Mouse (Mus musculus) lung, adult 2 months (tissue): ENCODE results near the gene Hsf4. TPM values are rescaled to one million over a fixed set of nuclear protein-coding genes. Genes with fewer than 3 reads are reported as not detected.
A peak's percentile ranks its signal among the peaks of the same experiment; 100 is the strongest.
"Not testable (repeated sequence)": the region's sequence is repeated elsewhere in the genome, so short reads cannot be mapped to it uniquely, and the experiment has no call there.

Source experiments
- DNase-seq: peaks from one replicate; pipeline ENCODE4 v3.0.0; 2022
- H3K4me1 ChIP-seq: fragments of 200-500 bp; 2 replicates; pipeline ENCODE4 v1.6.1; 2011; ENCODE audit warnings: low read length; ENCODE audit not compliant: control insufficient read depth, insufficient read depth
- H3K4me3 ChIP-seq: fragments of 200-500 bp; replicated peaks from 2 replicates; pipeline ENCODE3; 2011; ENCODE audit warnings: low read depth, mild to moderate bottlenecking, control low read depth, low read length; ENCODE audit errors: extremely low read depth
- CTCF ChIP-seq: fragments of 200-500 bp; IDR thresholded peaks from 2 replicates; pipeline ENCODE4 v1.5.1; 2011; ENCODE audit warnings: mild to moderate bottlenecking, low read length, control low read depth; ENCODE audit not compliant: insufficient read depth
- POLR2A ChIP-seq: fragments of 200-500 bp; IDR thresholded peaks from 2 replicates; pipeline ENCODE4 v1.6.1; 2011; ENCODE audit warnings: low read depth, mild to moderate bottlenecking, control low read depth, low read length, borderline replicate concordance; ENCODE audit errors: extremely low read depth
- WGBS: fragments of 180-500 bp; shearing (Covaris S2); methylation state at CpG from one replicate; pipeline ENCODE4 v1.1.7; 2018; 5-methylcytosine and 5-hydroxymethylcytosine counted together
- polyA plus RNA-seq: library from polyadenylated mRNA; depleted of rRNA; stranded (reverse); fragments of >200 nt; gene quantifications from 2 replicates; pipeline ENCODE4 v1.2.3, GENCODE M21; 2012

The Hsf4 gene
- polyA plus RNA-seq, 1 experiment, result 20.3 TPM

DNA sequence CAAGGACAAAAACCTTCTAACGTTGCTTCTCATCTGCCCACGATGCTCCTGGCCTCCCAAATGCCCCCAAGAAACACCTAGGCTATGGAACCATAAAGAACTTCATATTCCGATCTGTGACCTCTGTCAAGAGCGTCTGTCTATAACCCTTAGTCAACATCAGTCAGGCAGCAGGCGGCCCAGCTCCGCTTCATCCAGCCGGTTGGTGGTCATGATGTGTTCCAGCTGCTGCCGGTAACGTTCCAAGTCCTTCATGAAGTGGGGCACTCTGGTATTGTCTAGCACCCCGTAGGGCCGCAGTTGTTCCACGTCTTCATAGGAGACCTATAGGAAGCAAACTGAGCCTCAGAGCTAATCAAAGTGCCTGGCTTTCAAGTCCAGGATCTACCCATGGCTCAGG, 12.2 kb downstream of the Hsf4 start:
- H3K4me1 ChIP-seq, result peaks cover 4% of the 10 kb centered on the region; the same call in 1 of the 2 replicates
- DNase-seq, result no peak
- no peak overlapping the region for H3K4me3 ChIP-seq
- WGBS, result 80% methylated on average over 12 of the region's 12 CpGs
- TF ChIP-seq POLR2A (no peak), CTCF (no peak)

DNA sequence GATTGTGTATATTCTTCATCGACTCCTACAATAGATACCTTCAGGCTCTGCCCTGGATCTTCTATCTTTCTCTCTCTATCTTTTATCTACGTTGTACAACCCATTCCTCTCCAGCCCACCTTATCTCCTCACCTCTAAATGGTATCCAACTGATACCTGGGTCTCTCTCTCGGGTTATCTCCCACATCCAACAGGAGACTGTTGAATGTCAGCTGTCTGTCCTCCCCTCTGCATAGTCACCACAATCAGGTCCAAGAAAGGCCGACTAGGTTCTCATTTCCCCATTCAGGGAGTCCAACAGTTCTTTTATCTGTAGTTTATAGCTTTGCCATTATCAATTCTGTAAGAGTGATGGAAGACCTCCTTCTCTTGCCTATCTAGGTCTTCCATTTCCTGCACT, 12.6 kb downstream of the Hsf4 start:
- no peak for DNase-seq
- WGBS, result 79% methylated on average over 4 of the region's 4 CpGs
- H3K4me3 ChIP-seq, result no peak overlapping the region
- peaks cover 4% of the 10 kb centered on the region; the same call in 1 of the 2 replicates for H3K4me1 ChIP-seq
- no peak for TF ChIP-seq CTCF

DNA sequence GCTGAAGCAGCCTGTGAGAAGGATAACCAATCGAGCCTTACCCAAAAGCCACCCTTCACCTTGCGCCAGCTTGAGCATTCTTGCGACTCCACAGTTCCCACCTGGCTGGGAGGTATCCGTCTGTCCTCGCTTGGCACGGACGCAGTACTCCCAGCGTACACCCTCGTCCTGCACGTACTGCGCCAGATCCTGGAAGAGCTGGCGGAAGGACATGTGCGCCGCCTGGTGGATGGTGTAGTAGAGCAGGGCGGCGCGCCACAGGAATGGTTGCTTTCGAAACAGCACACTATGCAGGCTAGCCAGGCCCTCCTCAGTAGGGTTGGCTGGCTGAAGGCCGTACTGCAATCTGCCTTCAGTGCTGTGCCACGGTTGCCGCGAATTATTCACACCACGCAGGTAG, 13.5 kb downstream of the Hsf4 start:
- H3K4me3 ChIP-seq, result peak overlapping the region; percentile 18
- H3K4me1 ChIP-seq, result peaks cover 4% of the 10 kb centered on the region; the same call in 1 of the 2 replicates
- DNase-seq, result peak; percentile 64
- 44% methylated on average over 23 of the region's 23 CpGs for WGBS
- TF ChIP-seq CTCF (peak; percentile 75), POLR2A (no peak)

DNA sequence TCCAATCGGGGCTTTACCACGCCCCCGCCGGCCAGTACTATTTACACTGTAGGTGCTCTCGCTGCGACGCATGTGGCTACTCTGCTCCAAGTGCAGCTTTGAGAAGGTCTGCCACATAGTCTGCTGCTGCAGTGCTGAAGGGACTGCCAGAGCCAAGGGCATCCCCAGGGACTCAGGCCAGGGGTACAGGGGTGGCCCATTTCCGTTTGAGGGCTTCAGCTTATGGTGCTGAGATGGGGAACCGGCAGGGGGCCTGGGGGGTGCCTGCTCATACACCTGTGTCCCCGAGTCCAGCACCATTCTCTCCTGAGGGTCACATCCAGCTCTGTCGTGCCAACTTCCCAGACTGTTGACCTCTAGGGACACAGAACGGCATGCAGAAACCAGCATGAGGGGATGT, 15.9 kb downstream of the Hsf4 start:
- Histone ChIP-seq H3K4me3 (no peak overlapping the region), H3K4me1 (peaks cover 12% of the 10 kb centered on the region)
- TF ChIP-seq CTCF (no peak), POLR2A (no peak)
- WGBS, result 69% methylated on average over 12 of the region's 12 CpGs
- DNase-seq, result no peak

DNA sequence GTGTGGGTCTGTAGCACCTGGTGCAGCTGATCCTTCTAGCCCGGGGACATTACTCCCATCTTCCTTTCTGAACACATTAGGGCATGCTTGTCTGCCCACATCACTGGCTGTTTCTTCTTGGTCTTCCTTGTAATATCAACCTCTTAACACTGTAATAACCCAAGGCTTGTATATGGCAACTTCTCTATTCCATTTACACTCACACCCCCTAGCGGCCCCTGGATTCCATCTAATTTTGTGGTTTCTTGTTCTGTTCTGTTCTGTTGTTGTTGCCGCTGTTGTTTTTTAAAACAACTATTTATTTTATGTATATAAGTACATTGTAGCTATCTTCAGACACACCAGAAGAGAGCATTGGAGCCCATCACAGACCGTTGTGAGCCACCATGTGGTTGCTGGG, 17.3 kb downstream of the Hsf4 start:
- DNase-seq, result no peak
- Histone ChIP-seq H3K4me3 (no peak overlapping the region), H3K4me1 (peaks cover 15% of the 10 kb centered on the region)
- WGBS, result 90% methylated on average over 4 of the region's 4 CpGs
- TF ChIP-seq POLR2A (no peak), CTCF (no peak)

DNA sequence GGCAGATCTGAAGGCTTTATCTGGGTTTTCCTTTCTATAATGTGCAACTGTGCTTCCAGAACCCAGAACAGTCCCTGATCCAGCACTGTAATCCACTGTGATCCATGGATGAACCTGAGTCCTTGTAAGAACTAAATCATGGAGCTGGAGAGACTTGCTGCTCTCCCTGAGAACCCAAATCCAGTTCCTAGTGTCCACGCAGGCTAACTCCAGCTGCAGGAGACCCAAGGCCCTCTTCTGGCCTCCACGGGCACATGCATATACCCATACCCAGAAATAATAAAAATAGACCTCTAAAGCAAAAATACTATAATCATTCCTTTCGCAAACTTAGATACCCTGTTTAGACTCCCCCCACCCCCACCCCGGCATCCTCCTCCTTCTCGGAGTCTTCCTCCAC, 18.6 kb downstream of the Hsf4 start:
- TF ChIP-seq POLR2A (no peak), CTCF (no peak)
- Histone ChIP-seq H3K4me1 (peaks cover 11% of the 10 kb centered on the region), H3K4me3 (no peak overlapping the region)
- DNase-seq, result no peak
- WGBS, result 84% methylated on average over 5 of the region's 5 CpGs

DNA sequence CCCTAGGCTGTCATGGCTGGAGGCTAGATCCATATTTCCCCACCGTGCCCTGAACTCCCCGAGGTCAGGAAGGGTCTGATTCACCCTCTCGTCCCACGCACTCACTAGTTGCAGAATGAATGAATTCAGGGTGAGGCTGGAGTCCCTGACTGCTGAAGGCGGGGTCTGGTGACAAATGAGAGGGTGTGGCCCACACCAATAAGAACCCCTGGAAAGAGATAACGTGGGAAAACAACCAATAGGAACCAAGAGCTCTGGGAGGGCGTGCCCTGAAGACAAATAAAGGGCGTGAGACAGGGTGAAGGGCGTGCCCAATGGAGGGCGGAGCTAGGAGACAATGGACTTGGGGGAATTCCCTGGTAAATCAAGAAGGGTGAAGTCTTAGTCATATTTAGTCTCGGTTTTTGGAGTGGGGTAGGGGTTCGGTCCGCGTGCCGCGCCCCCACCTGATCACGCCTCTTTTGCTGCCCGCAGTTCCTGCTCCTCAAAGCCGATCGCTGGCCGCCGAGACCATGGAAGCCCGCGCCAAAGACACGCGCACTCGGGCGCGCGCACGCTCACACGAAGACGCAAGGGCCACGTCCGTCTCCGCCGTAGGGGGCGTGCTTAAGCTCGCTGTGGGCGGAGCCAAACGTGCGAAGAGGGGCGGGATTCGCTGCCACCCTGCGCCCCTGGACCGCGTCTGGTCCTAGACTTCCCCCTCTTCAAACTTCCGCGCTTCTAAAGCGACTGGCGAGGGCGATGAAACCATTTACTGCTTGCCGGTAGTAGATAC, 19.5 kb downstream of the Hsf4 start:
- peak; percentile 90 for DNase-seq
- H3K4me3 ChIP-seq, result peak overlapping the region; percentile 75
- WGBS, result under 1% methylated on average over 53 of the region's 53 CpGs
- TF ChIP-seq POLR2A, result peak; percentile 17; the same call in 1 of the 2 replicates
- TF ChIP-seq CTCF, result no peak
- peaks cover 11% of the 10 kb centered on the region for H3K4me1 ChIP-seq

DNA sequence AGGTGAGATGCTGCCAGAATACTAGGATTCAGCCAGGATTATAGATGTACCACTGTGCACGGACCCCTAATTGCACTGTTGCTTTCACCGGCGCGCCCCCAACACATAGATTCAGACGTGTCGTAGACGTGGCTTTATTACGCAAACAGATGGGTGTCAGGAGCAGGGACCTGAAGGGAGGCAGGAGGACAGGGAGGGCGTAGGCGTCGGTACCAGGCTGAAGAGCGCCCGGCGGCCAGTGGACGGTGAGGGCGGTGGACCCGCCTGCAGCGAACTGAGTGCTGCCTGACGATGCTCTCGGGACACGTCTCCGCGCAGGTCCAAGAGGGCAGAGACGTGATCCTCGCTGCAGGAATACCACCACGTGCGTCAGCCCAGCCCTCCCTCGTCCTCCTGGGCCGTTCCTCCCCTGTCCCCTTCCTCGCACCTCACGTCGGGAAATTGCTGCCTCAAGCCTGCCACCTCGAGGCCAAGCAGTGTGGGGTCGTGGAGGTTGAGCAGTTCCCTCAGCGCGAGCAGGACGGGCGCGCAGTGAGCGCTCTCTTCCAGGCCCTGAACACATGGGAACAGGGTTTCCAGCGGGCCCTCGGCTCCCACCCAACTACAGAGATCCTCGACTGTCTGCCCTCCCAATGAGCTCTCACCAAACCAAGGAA, 20.3 kb downstream of the Hsf4 start, which contains the start of gene 4931428F04Rik:
4931428F04Rik (minus strand) TSS at position 60 of the 656 bp plus-strand sequence.
- Histone ChIP-seq H3K4me1 (peaks cover 12% of the 10 kb centered on the region), H3K4me3 (peak within 1 kb of the TSS; percentile 75)
- WGBS, result 8% methylated on average over 43 of the region's 43 CpGs
- DNase-seq, result peak; percentile 36
- no peak; the same call in 1 of the 2 replicates for TF ChIP-seq CTCF
- TF ChIP-seq POLR2A, result no peak

DNA sequence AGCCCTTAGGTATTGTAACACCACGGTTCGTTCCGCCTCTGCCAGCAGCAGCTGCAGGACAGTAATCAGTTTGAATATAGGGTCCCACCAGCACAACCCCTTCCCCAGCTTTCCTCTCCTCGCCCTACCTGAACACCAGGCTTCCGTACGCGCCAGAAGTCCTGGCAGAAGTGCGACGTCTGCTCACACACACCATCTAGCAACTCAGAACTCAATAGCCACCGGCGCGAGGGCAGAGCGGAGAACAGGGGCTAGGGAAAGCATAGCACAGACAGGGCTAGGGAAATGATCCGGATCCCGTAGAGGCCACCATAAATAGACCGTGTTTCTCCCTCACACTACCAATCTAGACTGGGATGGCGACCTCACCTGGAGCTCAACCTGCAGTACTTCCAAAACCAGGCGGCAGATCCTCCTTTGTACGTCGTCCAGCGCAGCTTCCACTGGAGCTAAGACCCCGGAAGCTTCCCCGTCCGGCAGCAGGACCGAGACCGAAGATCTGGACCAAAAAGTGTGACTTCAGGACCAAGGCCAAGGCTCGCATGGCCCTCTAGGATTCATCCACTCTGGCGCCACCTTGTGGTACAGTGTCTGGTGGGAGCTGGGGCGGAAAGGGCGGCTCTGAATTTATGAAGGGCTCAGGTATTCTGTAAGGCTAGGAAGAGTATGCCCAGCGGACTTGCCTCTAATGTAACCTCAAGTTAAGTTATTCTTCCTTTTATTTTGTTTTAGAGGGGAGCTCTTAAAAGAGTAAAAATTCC, 21.1 kb downstream of the Hsf4 start:
- Histone ChIP-seq H3K4me1 (peaks cover 15% of the 10 kb centered on the region), H3K4me3 (no peak overlapping the region)
- TF ChIP-seq CTCF (peak; percentile 94), POLR2A (no peak)
- DNase-seq, result peak; percentile 89
- whole genome bisulfite sequencing, result 28% methylated on average over 31 of the region's 31 CpGs

DNA sequence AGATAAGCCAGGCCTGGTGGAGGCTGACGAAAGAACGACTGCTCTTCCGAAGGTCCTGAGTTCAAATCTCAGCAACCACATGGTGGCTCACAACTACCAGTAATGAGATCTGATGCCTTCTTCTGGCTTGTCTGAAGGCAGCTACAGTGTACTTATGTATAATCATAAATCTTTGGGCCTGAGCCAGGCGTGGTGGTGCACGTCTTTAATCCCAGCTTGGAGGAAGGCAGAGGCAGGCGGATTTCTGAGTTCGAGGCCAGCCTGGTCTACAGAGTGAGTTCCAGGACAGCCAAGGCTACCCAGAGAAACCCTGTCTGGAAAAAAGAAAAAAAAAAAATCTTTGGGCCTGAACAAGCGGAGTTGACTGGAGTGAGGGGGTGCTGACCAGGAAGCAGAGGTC, 21.8 kb downstream of the Hsf4 start:
- WGBS, result 75% methylated on average over 8 of the region's 8 CpGs
- not testable (repeated sequence) for DNase-seq, H3K4me3 ChIP-seq
- H3K4me1 ChIP-seq, result peaks cover 15% of the 10 kb centered on the region

DNA sequence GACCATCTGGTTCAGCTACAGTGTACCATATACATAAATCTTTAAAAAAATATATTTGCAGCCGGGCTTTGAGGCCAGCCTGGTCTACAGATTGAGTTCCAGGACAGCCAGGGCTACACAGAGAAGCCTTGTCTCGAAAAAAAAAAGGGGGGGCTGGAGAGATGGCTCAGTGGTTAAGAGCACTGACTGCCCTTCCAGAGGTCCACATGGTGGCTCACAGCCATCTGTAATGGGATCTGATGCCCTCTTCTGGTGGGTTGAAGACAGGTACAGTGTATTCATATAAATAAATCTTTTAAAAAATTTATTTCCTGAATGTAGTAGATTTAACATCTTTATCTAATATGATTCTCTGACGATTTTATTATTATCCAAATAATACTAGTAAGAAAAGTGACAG, 22.2 kb downstream of the Hsf4 start:
- H3K4me3 ChIP-seq, DNase-seq: not testable (repeated sequence)
- H3K4me1 ChIP-seq, result peaks cover 15% of the 10 kb centered on the region
- WGBS, result 64% methylated on average over 3 of the region's 3 CpGs
